Mouse (Mus musculus) heart, postnatal 36 days (tissue): ENCODE results near the gene Panx1. TPM values are rescaled to one million over a fixed set of nuclear protein-coding genes. Genes with fewer than 3 reads are reported as not detected.

Experiments
- DNase-seq, 2 experiments: peaks; one replicate each; pipeline ENCODE4 v3.0.0; 2021 to 2022
- intact Hi-C: fragments of 180-260 bp; cut with DNase I; formaldehyde crosslinking; loops from one replicate; pipeline ENCODE4 v1.15.1; 2025
- total RNA-seq, 2 experiments: library from RNA; stranded (reverse); gene quantifications; 2 replicates each; pipeline ENCODE4 v1.2.3; 2021

The Panx1 gene
- 1 to 10 TPM; 4.7 to 7.1 TPM for total RNA-seq

DNA sequence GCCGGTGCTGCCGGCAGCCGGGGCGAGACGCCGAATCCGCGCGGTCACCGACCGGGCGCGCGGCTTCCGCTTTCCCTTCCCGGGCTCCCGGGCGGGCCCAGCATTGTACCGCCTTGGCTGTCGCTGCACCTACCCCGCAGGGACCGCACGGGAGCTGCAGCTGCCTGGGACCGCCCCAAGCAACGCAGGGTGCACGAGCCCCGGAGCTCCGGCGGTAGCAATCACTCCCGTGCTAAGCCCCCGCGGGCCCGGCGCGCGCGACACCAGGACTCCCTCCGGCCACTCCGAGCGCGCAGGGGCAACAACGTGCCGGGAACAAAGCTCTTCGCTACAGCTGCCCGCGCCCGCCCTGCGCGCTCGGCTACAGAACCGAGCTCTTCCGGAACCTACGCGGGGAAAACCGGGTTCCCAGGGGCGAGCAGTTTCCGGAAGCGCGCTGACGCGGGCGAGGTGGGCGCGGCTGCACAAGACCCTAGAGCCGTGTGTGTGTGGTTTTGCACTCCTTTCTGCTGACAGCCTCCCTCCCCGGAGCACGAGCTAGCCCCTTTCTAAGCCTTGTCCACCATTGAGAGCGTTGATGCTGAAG lies at the start of gene Panx1:
Gene Panx1 (minus strand): TSS at position 395 of the 586 bp plus-strand sequence.
- intact Hi-C loops: no loop called here
- DNase-seq: peak; percentile 67 to 71

DNA sequence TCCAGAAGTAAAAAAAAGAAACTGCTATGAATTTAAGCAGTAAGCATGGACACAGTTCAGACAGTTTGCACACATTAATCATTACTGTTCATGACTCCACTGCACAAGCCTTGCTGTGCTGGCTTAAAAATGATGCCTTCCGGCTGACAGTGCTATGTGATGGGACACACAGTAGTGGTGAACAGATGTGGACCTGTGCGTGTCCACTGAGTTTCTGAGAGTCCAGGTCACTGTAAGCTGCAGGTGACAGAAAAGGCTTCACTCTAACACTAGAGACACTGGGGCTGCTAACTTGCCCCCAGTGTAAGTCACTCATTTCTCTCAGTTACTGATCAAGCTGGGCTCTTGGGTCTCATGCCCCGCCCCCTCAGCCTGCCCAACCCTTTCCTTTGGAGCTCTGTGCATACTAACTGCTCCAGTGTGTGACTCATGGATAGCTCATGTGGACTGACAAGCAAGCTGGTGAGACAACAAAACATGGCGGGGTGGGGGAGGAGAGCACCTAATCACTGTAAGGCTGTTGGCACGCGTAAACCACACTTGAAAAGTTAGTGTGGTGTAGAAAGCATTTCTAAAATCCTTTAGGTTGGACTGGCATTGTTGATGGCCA lies 23.5 kb upstream of the Panx1 start:
- intact Hi-C loops: no loop called here
- no peak for DNase-seq

- intact Hi-C loops: no loop called here
- no peak for DNase-seq
Measured at GRCm38 (mm10) chr9:15067995-15068685, 22.9 kb upstream of the Panx1 start.

- intact Hi-C loops: no loop called here
- DNase-seq: no peak
Measured at GRCm38 (mm10) chr9:15064176-15064575, 18.9 kb upstream of the Panx1 start.

DNA sequence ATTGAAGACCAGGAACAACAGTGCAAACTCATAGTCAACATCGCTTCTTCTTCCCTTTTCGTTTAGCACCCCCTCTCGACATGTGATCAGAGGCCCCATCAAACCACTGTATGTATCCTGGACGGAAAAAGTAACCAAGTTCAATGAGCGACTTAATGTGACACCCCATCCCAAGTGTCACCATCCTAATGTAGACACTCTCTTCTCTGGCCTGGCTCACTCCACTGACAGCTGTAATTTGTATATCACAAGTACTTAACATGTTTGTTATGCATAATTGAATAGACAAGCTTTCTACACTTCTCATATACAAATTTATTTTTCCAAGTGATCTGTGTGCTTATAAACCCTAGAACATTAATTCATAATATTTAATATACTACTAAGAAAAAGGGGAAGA lies 15.6 kb upstream of the Panx1 start:
- intact Hi-C loops: no loop called here
- DNase-seq: no peak

GRCm38 (mm10) chr9:15060026-15060425 lies 14.7 kb upstream of the Panx1 start:
- DNase-seq: no peak
- intact Hi-C loops: no loop called here

DNA sequence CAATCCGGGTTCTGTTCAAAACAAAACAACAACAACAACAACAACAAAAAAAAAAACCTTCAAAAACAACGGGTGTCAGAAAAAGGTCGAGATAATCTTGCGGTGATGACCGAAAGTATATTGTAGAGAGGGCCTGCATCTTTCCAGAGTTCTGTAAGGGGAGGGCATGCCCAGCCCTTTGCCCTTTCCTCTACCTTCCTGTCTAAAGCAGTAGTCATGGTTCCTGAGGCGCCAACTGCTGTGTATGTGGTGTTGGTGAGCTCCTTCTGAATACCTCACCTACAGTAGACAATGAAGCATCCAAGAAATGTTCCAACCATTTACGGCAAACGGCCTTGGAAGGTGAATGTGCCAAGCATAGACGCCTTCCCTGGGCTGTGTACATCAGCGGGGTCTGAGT lies 462 bp upstream of the Panx1 start:
- intact Hi-C loops: no loop called here

GRCm38 (mm10) chr9:15044391-15045083 lies 741 bp downstream of the Panx1 start:
- intact Hi-C loops: no loop called here
- no peak for DNase-seq

More for the DNA sequence above, 462 bp upstream of the Panx1 start:
- no peak for DNase-seq

- intact Hi-C loops: no loop called here
- DNase-seq: no peak
Measured at GRCm38 (mm10) chr9:15041556-15041955, 3.7 kb downstream of the Panx1 start.

GRCm38 (mm10) chr9:15039848-15040247 lies 5.4 kb downstream of the Panx1 start:
- intact Hi-C loops: loop anchor here (10.0 kb wide), 1 partner anchor 245 kb away; no protein-coding TSS in a partner anchor

GRCm38 (mm10) chr9:15037704-15038103 lies 7.6 kb downstream of the Panx1 start:
- no peak for DNase-seq
- intact Hi-C loops: loop anchor here (10.0 kb wide), 1 partner anchor 247 kb away; no protein-coding TSS in a partner anchor

More at GRCm38 (mm10) chr9:15039848-15040247, 5.4 kb downstream of the Panx1 start:
- no peak for DNase-seq

GRCm38 (mm10) chr9:15037237-15037636 lies 8.0 kb downstream of the Panx1 start:
- DNase-seq: no peak
- intact Hi-C loops: loop anchor here (10.0 kb wide), 1 partner anchor 248 kb away; no protein-coding TSS in a partner anchor

GRCm38 (mm10) chr9:15036807-15037206 lies 8.5 kb downstream of the Panx1 start:
- intact Hi-C loops: loop anchor here (10.0 kb wide), 1 partner anchor 248 kb away; no protein-coding TSS in a partner anchor
- DNase-seq: no peak

DNA sequence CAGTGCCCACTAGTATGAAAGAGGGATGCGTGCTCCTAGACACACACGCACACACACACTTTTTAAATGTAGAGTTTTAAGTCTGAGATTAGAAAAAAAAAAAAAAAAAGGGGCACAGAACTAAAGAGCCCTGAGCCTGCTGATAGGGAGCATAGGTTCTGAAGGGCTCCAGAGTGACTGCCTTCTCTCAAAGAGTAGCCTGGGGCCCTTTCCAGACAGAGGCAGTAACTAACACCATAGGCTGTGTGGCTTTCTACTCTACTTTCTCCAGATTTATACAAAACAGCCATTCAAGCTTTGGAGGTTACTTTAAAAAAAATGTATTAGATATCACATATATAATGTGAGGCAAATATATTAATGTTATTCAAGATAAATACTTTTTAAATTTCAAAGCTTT lies 8.9 kb downstream of the Panx1 start:
- no peak for DNase-seq
- intact Hi-C loops: loop anchor here (10.0 kb wide), 1 partner anchor 248 kb away; no protein-coding TSS in a partner anchor

DNA sequence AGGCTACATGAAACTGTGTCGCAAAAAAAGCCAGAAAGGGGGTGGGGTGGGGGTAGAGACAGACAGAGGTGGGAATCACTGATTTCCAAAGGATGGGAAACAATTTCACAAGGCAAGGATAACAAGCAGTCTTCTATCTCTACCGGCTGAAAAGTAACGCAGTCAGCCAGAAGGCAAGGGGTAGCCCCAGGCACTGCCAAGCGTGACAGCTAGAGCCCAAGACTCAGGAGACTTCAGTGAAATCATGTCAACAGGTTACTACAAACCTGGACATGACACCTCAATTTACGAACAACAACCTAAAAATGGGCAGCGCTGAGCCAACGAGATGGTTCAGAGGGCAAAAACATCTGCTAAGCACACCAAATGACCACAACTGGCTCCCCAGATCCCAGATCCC lies 9.3 kb downstream of the Panx1 start:
- DNase-seq: no peak
- intact Hi-C loops: loop anchor here (10.0 kb wide), 1 partner anchor 249 kb away; no protein-coding TSS in a partner anchor

GRCm38 (mm10) chr9:15034546-15035273 lies 10.6 kb downstream of the Panx1 start:
- intact Hi-C loops: loop anchor here (5.0 to 10.0 kb wide), 3 partner anchors 73 to 250 kb away; no protein-coding TSS in a partner anchor
- peak; percentile 47 to 57 for DNase-seq

GRCm38 (mm10) chr9:15033568-15034160 lies 11.6 kb downstream of the Panx1 start:
- intact Hi-C loops: loop anchor here (5.0 to 10.0 kb wide), 3 partner anchors 74 to 251 kb away; no protein-coding TSS in a partner anchor
- no peak for DNase-seq

- intact Hi-C loops: loop anchor here (5.0 to 10.0 kb wide), 3 partner anchors 75 to 252 kb away; no protein-coding TSS in a partner anchor
- no peak for DNase-seq
Measured at GRCm38 (mm10) chr9:15032797-15033196, 12.5 kb downstream of the Panx1 start.

- intact Hi-C loops: loop anchor here (5.0 to 10.0 kb wide), 3 partner anchors 77 to 254 kb away; no protein-coding TSS in a partner anchor
- DNase-seq: peak; percentile 78 to 80
Measured at GRCm38 (mm10) chr9:15030771-15031170, 14.5 kb downstream of the Panx1 start.
